Mouse (Mus musculus) lung, embryonic 14.5 days (tissue): Measurements from ENCODE around the gene Arsg. TPM values are rescaled to one million over a fixed set of nuclear protein-coding genes. Genes with fewer than 3 reads are reported as not detected.
A peak's percentile ranks its signal among the peaks of the same experiment; 100 is the strongest.

Experiments
- ATAC-seq: fragments of 200-750 bp; cut with Nextera tagmentation; 2 replicates; pipeline ENCODE4 v1.8.0; 2017; ENCODE audit warnings: mild to moderate bottlenecking, moderate TSS enrichment, moderate library complexity; ENCODE audit not compliant: insufficient read depth
- DNase-seq: peaks from one replicate; pipeline ENCODE4 v3.0.0-alpha.2; 2015
- H3K27ac ChIP-seq: fragments of 300-500 bp; sonication (generic); 2 replicates; pipeline ENCODE4 v1.5.1; 2014; ENCODE audit warnings: low read depth, mild to moderate bottlenecking, moderate library complexity
- H3K27me3 ChIP-seq: fragments of 300-500 bp; sonication (generic); 2 replicates; pipeline ENCODE4 v1.6.1; 2014; ENCODE audit warnings: low read length, control low read depth; ENCODE audit not compliant: insufficient read depth
- H3K36me3 ChIP-seq: fragments of 300-500 bp; sonication (generic); 2 replicates; pipeline ENCODE4 v1.6.1; 2014; ENCODE audit warnings: control low read depth; ENCODE audit not compliant: insufficient read depth
- H3K4me1 ChIP-seq: fragments of 300-500 bp; sonication (generic); 2 replicates; pipeline ENCODE4 v1.6.1; 2014; ENCODE audit warnings: antibody characterized with exemption, control low read depth; ENCODE audit not compliant: insufficient read depth
- H3K4me2 ChIP-seq: fragments of 300-500 bp; sonication (generic); 2 replicates; pipeline ENCODE4 v1.6.1; 2014; ENCODE audit warnings: mild to moderate bottlenecking
- H3K4me3 ChIP-seq: fragments of 300-500 bp; sonication (generic); 2 replicates; pipeline ENCODE4 v1.5.1; 2014; ENCODE audit warnings: low read depth, low read length
- H3K9ac ChIP-seq: fragments of 300-500 bp; sonication (generic); 2 replicates; pipeline ENCODE4 v1.6.1; 2014
- H3K9me3 ChIP-seq: fragments of 300-500 bp; sonication (generic); 2 replicates; pipeline ENCODE4 v1.6.1; 2016; ENCODE audit warnings: low read depth, low read length, control low read depth
- CTCF ChIP-seq: IDR thresholded peaks from 2 replicates; pipeline ENCODE4 v1.5.1; 2016; ENCODE audit warnings: antibody characterized with exemption, low read depth
- WGBS: fragments of 180-500 bp; shearing (Covaris S2); extraction: QIAGEN DNeasy Blood & Tissue Kit; methylation state at CpG from one replicate; pipeline ENCODE4 v1.1.7; 2014; 5-methylcytosine and 5-hydroxymethylcytosine counted together
- polyA plus RNA-seq: library from polyadenylated mRNA; unstranded; fragments of >200 nt; fragmentation: Nextera tagmentation; extraction: Ambion mirVana; gene quantifications from 2 replicates; pipeline ENCODE4 v1.2.1, GENCODE M21; 2014

The Arsg gene
- polyA plus RNA-seq, 1 experiment from 2014 or later: 5.3 TPM

DNA sequence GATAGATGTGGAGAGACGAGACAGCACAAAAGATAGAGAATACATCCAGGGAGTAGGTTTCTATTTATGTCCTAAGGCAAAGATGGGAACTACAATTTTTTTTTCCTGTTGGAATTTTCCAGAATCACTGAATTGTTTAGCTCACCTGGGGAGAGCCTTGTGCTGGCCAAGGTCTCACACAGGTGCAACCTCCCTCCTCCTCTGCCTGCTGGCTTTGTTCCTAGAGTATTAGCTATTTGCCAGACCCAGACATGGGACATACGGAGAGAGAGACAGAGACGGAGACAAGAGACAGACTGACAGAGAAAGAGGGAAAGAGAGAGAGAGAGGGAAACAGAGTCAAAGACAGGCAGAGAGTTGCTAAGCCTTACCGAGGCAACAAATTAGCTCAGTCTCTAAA, 52.4 kb downstream of the Arsg start:
- no peak overlapping the region for H3K4me2 ChIP-seq
- no peaks in the 10 kb centered on the region for H3K27me3 ChIP-seq
- no peak overlapping the region for H3K9ac ChIP-seq
- TF ChIP-seq CTCF: no peak
- no peaks in the 10 kb centered on the region for H3K36me3 ChIP-seq
- DNase-seq: no peak
- ATAC-seq: no peak
- H3K9me3 ChIP-seq: no peaks in the 10 kb centered on the region
- H3K4me3 ChIP-seq: no peak overlapping the region
- no peak overlapping the region for H3K27ac ChIP-seq
- H3K4me1 ChIP-seq: no peaks in the 10 kb centered on the region
- 90% methylated on average over 4 of the region's 4 CpGs for WGBS

DNA sequence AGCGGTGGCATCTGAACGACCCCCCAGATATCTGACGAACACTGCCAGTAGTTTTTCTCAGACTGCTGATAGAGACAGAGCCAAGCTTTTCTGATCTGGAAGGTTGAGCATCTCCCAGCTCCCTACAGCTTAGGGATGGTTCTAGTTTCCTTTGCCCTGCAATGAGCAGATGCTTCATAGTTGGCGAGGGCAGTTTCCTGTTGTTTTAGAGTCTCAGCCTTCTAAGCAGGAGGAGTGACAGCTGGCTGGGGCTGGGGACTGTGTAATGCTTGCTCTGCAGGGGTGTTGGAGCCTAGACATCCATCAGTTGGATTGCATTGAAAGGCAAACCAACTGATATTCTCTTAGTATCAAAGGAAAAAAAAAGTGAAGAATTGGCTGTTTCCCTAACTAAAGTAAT, 56.9 kb downstream of the Arsg start:
- H3K27ac ChIP-seq: no peak overlapping the region
- no peaks in the 10 kb centered on the region for H3K36me3 ChIP-seq
- no peak for TF ChIP-seq CTCF
- WGBS: 75% methylated on average over 4 of the region's 4 CpGs
- H3K4me1 ChIP-seq: no peaks in the 10 kb centered on the region
- H3K27me3 ChIP-seq: no peaks in the 10 kb centered on the region
- no peak overlapping the region for H3K9ac ChIP-seq
- DNase-seq (peak; percentile 11), ATAC-seq (no peak)
- no peak overlapping the region for H3K4me3 ChIP-seq
- H3K4me2 ChIP-seq: no peak overlapping the region
- H3K9me3 ChIP-seq: no peaks in the 10 kb centered on the region

DNA sequence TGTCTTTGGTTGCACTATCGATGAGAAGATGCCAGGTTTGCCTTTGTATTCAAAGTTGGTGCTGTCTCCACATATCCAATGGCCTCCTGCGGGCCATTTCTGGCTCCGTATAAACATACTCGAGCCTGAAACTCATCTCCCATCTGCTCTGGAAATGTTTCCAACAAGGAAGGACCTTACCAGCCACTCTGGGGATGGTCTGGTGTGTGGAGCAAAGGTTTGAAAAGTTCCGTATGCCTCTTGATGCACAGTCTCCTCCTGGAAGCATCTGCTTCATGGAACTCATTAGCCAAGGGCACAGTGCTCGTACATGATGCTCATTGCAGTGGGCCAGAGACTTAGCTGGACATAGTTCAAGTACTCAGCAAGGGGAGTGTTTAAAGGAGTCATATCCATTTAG, 62.8 kb downstream of the Arsg start:
- Histone ChIP-seq H3K9ac (no peak overlapping the region), H3K36me3 (no peaks in the 10 kb centered on the region), H3K4me3 (no peak overlapping the region), H3K4me1 (no peaks in the 10 kb centered on the region), H3K9me3 (no peaks in the 10 kb centered on the region), H3K4me2 (no peak overlapping the region), H3K27me3 (no peaks in the 10 kb centered on the region), H3K27ac (no peak overlapping the region)
- DNase-seq (no peak), ATAC-seq (no peak)
- WGBS: 85% methylated on average over 6 of the region's 6 CpGs
- TF ChIP-seq CTCF: no peak

DNA sequence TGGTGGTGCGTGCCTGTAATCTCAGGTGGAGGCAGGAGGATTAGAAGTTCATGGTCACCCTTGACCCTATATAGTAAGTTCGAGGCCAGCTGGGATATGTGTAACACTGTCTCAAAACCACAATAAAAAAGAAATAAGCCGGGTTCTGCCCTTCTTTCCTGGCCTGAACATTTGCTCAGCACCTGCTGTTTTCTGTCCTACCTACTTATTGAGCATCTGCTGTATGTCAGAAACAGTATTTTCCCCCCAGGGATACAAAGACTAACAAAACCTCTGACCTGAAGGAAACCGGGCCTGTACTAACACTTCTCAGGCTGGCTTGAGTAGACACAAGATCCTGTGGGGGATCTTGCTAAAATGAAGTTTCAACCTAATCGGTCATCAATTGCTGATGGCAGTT, 63.8 kb downstream of the Arsg start:
- no peaks in the 10 kb centered on the region for H3K9me3 ChIP-seq
- TF ChIP-seq CTCF: no peak
- no peak overlapping the region for H3K4me2 ChIP-seq
- H3K27ac ChIP-seq: no peak overlapping the region
- H3K27me3 ChIP-seq: no peaks in the 10 kb centered on the region
- H3K4me3 ChIP-seq: no peak overlapping the region
- no peak for ATAC-seq
- no peaks in the 10 kb centered on the region for H3K4me1 ChIP-seq
- H3K36me3 ChIP-seq: no peaks in the 10 kb centered on the region
- DNase-seq: no peak
- 61% methylated on average over 5 of the region's 5 CpGs for WGBS
- no peak overlapping the region for H3K9ac ChIP-seq

DNA sequence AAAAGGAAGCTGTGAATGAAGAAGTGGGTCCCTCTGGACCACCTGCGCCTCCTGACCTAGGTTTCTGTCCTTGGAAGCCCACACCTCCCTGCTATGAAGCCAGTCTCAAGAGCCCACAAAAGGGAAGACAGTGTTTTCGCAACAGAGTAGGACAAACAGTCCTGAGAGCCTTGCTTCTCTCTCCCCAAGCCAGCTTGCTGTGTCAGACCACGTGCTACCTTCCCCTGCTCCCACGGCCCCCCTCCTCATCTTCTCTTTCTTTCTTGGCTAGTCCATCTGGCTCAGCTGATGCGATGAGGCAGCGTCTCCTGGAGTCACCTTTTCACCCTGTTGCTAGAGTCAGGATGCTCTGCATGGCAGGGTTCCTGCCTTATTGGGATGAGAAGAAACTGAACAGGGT, 66.1 kb downstream of the Arsg start:
- H3K27me3 ChIP-seq: no peaks in the 10 kb centered on the region
- no peak overlapping the region for H3K27ac ChIP-seq
- H3K9me3 ChIP-seq: no peaks in the 10 kb centered on the region
- TF ChIP-seq CTCF: no peak
- ATAC-seq: peak; percentile 56; the same call in 1 of the 2 replicates
- no peak overlapping the region for H3K4me3 ChIP-seq
- no peak overlapping the region for H3K4me2 ChIP-seq
- 33% methylated on average over 6 of the region's 6 CpGs for WGBS
- H3K36me3 ChIP-seq: no peaks in the 10 kb centered on the region
- H3K9ac ChIP-seq: no peak overlapping the region
- DNase-seq: no peak
- H3K4me1 ChIP-seq: no peaks in the 10 kb centered on the region

DNA sequence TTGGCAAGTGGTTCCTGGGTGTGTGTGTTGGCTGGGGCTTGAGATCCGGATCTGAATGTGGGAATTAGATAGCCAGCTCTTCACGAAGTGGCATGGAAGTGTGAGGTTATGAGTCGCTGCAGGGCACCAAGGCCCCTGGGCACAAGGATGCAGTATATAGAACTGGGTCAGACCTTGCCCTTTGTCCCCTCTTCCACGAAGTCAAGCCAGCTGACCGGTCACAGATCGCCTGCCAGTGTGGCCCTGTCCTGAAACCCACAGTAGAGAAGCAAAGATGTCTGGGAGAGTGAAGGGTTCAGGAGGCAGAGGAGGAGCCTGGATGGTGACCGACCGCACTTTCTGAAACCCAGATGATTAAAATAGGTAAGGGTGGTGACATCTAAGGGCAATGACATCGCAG, 70.3 kb downstream of the Arsg start:
- Histone ChIP-seq H3K27ac (no peak overlapping the region), H3K27me3 (no peaks in the 10 kb centered on the region), H3K9me3 (no peaks in the 10 kb centered on the region), H3K4me3 (no peak overlapping the region), H3K4me2 (no peak overlapping the region), H3K9ac (no peak overlapping the region), H3K4me1 (peaks cover 10% of the 10 kb centered on the region; the same call in 1 of the 2 replicates), H3K36me3 (no peaks in the 10 kb centered on the region)
- ATAC-seq (no peak), DNase-seq (no peak)
- WGBS: 82% methylated on average over 9 of the region's 9 CpGs
- no peak for TF ChIP-seq CTCF

DNA sequence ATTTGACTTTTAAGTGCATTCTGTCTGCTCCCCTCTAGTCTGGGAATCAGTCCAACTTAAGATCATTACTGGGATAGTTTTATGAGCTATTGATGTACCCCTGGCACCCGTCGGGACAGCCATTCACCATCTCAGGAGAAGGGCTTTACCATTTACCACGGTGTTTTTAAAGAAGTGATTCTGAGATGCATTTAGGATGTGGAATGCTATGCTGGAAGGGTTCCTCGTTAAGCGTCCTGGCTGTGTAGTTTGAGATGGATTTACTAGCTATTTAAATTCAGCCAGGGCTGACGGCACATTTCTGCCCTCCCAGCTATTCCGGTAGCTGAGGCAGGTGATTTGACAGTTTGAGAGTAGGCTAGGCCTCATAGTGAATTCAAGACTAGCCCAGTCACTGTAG, 71.3 kb downstream of the Arsg start:
- Histone ChIP-seq H3K9ac (no peak overlapping the region), H3K27ac (no peak overlapping the region), H3K4me1 (peaks cover 10% of the 10 kb centered on the region; the same call in 1 of the 2 replicates), H3K4me3 (no peak overlapping the region), H3K9me3 (no peaks in the 10 kb centered on the region), H3K4me2 (no peak overlapping the region), H3K27me3 (no peaks in the 10 kb centered on the region), H3K36me3 (no peaks in the 10 kb centered on the region)
- TF ChIP-seq CTCF: no peak
- DNase-seq (peak; percentile 40), ATAC-seq (no peak)
- 44% methylated on average over 7 of the region's 7 CpGs for WGBS

DNA sequence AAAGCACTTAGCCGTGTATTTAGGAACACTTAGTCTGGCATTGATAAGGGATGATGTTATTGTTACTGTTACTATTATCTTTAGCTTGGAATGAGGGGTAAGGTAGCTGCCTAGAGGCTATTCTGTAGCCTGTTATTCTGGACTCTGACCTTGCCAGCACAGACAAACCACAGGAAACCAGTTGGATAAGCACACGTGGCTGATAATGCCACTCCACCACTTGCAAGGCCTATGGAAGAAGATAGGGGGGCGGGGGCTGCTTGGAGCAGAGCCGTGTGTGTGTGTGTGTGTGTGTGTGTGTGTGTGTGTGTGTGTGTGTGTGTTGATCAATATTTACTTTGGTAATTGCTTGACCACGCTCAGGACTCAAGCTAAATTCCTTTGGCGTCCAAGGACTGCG, 72.1 kb downstream of the Arsg start:
- no peak overlapping the region for H3K4me2 ChIP-seq
- 38% methylated on average over 7 of the region's 7 CpGs for WGBS
- H3K9me3 ChIP-seq: no peaks in the 10 kb centered on the region
- no peak for DNase-seq
- H3K4me3 ChIP-seq: no peak overlapping the region
- no peaks in the 10 kb centered on the region for H3K36me3 ChIP-seq
- no peak overlapping the region for H3K9ac ChIP-seq
- no peak for ATAC-seq
- no peak for TF ChIP-seq CTCF
- H3K27ac ChIP-seq: no peak overlapping the region
- no peaks in the 10 kb centered on the region for H3K27me3 ChIP-seq
- peaks cover 10% of the 10 kb centered on the region; the same call in 1 of the 2 replicates for H3K4me1 ChIP-seq
